In the genomic region with DNA sequence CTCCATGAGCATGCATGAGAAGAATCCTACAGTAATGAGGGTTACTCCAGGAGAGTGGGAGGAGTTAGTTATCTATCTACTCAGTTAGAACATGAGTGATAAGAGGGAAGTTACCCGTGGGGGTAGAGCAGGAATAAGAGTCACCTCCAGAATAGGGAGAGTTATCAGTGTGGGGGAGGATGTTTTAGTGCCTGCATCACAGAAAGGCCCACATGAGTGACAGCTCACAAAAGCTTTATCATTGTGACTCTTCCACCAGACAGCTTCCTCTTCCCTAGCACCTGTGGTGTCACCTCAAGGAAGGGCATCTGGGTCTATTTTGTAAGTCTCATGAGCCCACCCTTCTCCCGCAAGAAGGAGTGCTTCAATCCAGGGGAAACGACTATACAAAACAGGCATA, we compare ENCODE assay signal across 16 mouse cellular contexts.
"Had no signal": no experiment of that assay in that cellular context is flagged by ENCODE, and none has a peak within 500 bp of the region (broad histone marks: within the 10 kb centered on the region; RNA-seq: fewer than 3 reads in every experiment).

No protein-coding gene starts in this region.

- ATAC-seq: hindbrain, postnatal 0 days; intestine, embryonic 16.5 days; liver, embryonic 12.5 days had no signal

- DNase-seq: gastrocnemius, postnatal 14 days; gastrocnemius, postnatal 36 days; heart, adult 18-20 months; heart, postnatal 10 days; heart, postnatal 4 days; kidney, adult 11 months; kidney, adult 2 months; kidney, adult 9 months; kidney, postnatal 14 days; kidney, postnatal 36 days; layer of hippocampus, adult 9-11 months; layer of hippocampus, postnatal 36 days; left cerebral cortex, postnatal 4 days had no signal
